Mouse (Mus musculus) heart, embryonic 11.5 days (tissue): Measurements from ENCODE around the gene H2afx. TPM values are rescaled to one million over a fixed set of nuclear protein-coding genes. Genes with fewer than 3 reads are reported as not detected.

ENCODE experiments used
- ATAC-seq: fragments of 200-750 bp; cut with Nextera tagmentation; replicated peaks from 2 replicates; pipeline ENCODE4 v1.8.0; 2017; ENCODE audit warnings: moderate library complexity; ENCODE audit not compliant: insufficient number of reproducible peaks, low FRiP score, low TSS enrichment
- H3K27ac ChIP-seq: fragments of 300-500 bp; sonication (generic); 2 replicates; pipeline ENCODE4 v1.5.1; 2014; ENCODE audit warnings: mild to moderate bottlenecking, low read depth, low read length
- H3K27me3 ChIP-seq: fragments of 300-500 bp; sonication (generic); 2 replicates; pipeline ENCODE4 v1.6.1; 2014; ENCODE audit warnings: mild to moderate bottlenecking, low read length, mixed read lengths; ENCODE audit not compliant: control insufficient read depth, insufficient read depth
- H3K36me3 ChIP-seq: fragments of 300-500 bp; sonication (generic); 2 replicates; pipeline ENCODE4 v1.6.1; 2014; ENCODE audit warnings: mild to moderate bottlenecking, low read length, moderate library complexity, mixed read lengths; ENCODE audit not compliant: control insufficient read depth, insufficient read depth
- H3K4me1 ChIP-seq: fragments of 300-500 bp; sonication (generic); 2 replicates; pipeline ENCODE4 v1.6.1; 2014; ENCODE audit warnings: low read length; ENCODE audit not compliant: control insufficient read depth, insufficient read depth
- H3K4me2 ChIP-seq: fragments of 300-500 bp; sonication (generic); 2 replicates; pipeline ENCODE4 v1.6.1; 2014; ENCODE audit warnings: mild to moderate bottlenecking, moderate library complexity
- H3K4me3 ChIP-seq: fragments of 300-500 bp; sonication (generic); 2 replicates; pipeline ENCODE4 v1.5.1; 2014; ENCODE audit warnings: low read depth, low read length
- H3K9ac ChIP-seq: fragments of 300-500 bp; sonication (generic); 2 replicates; pipeline ENCODE4 v1.6.1; 2014; ENCODE audit warnings: mild to moderate bottlenecking, low read depth, low read length, moderate library complexity
- H3K9me3 ChIP-seq: fragments of 300-500 bp; sonication (generic); replicated peaks from 2 replicates; pipeline ENCODE4 v1.6.1; 2016; ENCODE audit warnings: low read length; ENCODE audit not compliant: control insufficient read depth
- WGBS: fragments of 180-500 bp; shearing (Covaris S2); extraction: QIAGEN DNeasy Blood & Tissue Kit; methylation state at CpG from one replicate; pipeline ENCODE4 v1.1.7; 2014; ENCODE audit not compliant: insufficient replicate concordance; 5-methylcytosine and 5-hydroxymethylcytosine counted together
- polyA plus RNA-seq: library from polyadenylated mRNA; unstranded; fragments of >200 nt; fragmentation: Nextera tagmentation; extraction: Ambion mirVana; gene quantifications from 2 replicates; pipeline ENCODE4 v1.2.1, GENCODE M21; 2014

H2afx gene
- polyA plus RNA-seq, 1 experiment from 2014 or later: 232 TPM

GRCm38 (mm10) chr9:44342173-44342572 lies 7.7 kb downstream of the H2afx start:
- Histone ChIP-seq H3K9ac (peak overlapping the region; percentile 94), H3K4me3 (peak overlapping the region; percentile 84), H3K27me3 (no peaks in the 10 kb centered on the region), H3K4me2 (peak overlapping the region; percentile 63), H3K9me3 (no peaks in the 10 kb centered on the region), H3K36me3 (peaks cover 11% of the 10 kb centered on the region), H3K4me1 (peaks cover 19% of the 10 kb centered on the region), H3K27ac (peak overlapping the region; percentile 100)
- peak; percentile 72 for ATAC-seq
- 37% methylated on average over 3 of the region's 3 CpGs for WGBS

- Histone ChIP-seq H3K9me3 (no peaks in the 10 kb centered on the region), H3K4me1 (peaks cover 17% of the 10 kb centered on the region), H3K27ac (peak overlapping the region; percentile 100), H3K27me3 (no peaks in the 10 kb centered on the region), H3K36me3 (peaks cover 15% of the 10 kb centered on the region), H3K9ac (peak overlapping the region; percentile 94), H3K4me3 (peak overlapping the region; percentile 84), H3K4me2 (peak overlapping the region; percentile 63)
- 64% methylated on average over 1 of the region's 1 CpGs for WGBS
- no peak for ATAC-seq
These were observed 8.1 kb downstream of the H2afx start for GRCm38 (mm10) chr9:44342605-44343004.

- peak; percentile 76 for ATAC-seq
These were observed 8.8 kb downstream of the H2afx start for GRCm38 (mm10) chr9:44343290-44343689.

GRCm38 (mm10) chr9:44343781-44344421 lies 9.4 kb downstream of the H2afx start, which contains the start of gene Hmbs:
TSS of gene Hmbs (minus strand) at chr9:44344228.
- under 1% methylated on average over 39 of the region's 39 CpGs for WGBS
- H3K36me3 ChIP-seq: peaks cover 18% of the 10 kb centered on the region

More at GRCm38 (mm10) chr9:44343290-44343689, 8.8 kb downstream of the H2afx start:
- Histone ChIP-seq H3K4me1 (peaks cover 16% of the 10 kb centered on the region), H3K4me2 (peak overlapping the region; percentile 63), H3K27ac (peak overlapping the region; percentile 100), H3K27me3 (no peaks in the 10 kb centered on the region), H3K9ac (peak overlapping the region; percentile 94), H3K36me3 (peaks cover 17% of the 10 kb centered on the region), H3K4me3 (peak overlapping the region; percentile 84), H3K9me3 (no peaks in the 10 kb centered on the region)
- 5% methylated on average over 6 of the region's 6 CpGs for WGBS

GRCm38 (mm10) chr9:44345570-44346433 lies 11.3 kb downstream of the H2afx start:
- Histone ChIP-seq H3K27ac (no peak overlapping the region), H3K4me3 (no peak overlapping the region), H3K4me2 (no peak overlapping the region), H3K36me3 (peaks cover 28% of the 10 kb centered on the region), H3K27me3 (no peaks in the 10 kb centered on the region), H3K4me1 (peaks cover 16% of the 10 kb centered on the region), H3K9ac (no peak overlapping the region), H3K9me3 (no peaks in the 10 kb centered on the region)
- WGBS: 86% methylated on average over 6 of the region's 6 CpGs
- ATAC-seq: no peak

More at GRCm38 (mm10) chr9:44343781-44344421, 9.4 kb downstream of the H2afx start, which contains the start of gene Hmbs:
- peaks cover 16% of the 10 kb centered on the region for H3K4me1 ChIP-seq
- H3K9ac ChIP-seq: peak within 1 kb of the TSS; percentile 94
- H3K4me2 ChIP-seq: peak within 1 kb of the TSS; percentile 63
- peak; percentile 90 for ATAC-seq
- peak within 1 kb of the TSS; percentile 84 for H3K4me3 ChIP-seq
- H3K27me3 ChIP-seq: no peaks in the 10 kb centered on the region
- H3K9me3 ChIP-seq: no peaks in the 10 kb centered on the region
- peak within 1 kb of the TSS; percentile 100 for H3K27ac ChIP-seq

- WGBS: 91% methylated on average over 9 of the region's 9 CpGs
- H3K4me3 ChIP-seq: no peak overlapping the region
- H3K27ac ChIP-seq: no peak overlapping the region
- H3K9me3 ChIP-seq: no peaks in the 10 kb centered on the region
- no peak for ATAC-seq
- H3K9ac ChIP-seq: no peak overlapping the region
- peaks cover 37% of the 10 kb centered on the region for H3K36me3 ChIP-seq
- no peaks in the 10 kb centered on the region for H3K27me3 ChIP-seq
- no peak overlapping the region for H3K4me2 ChIP-seq
- H3K4me1 ChIP-seq: peaks cover 12% of the 10 kb centered on the region
These were observed 12.7 kb downstream of the H2afx start for GRCm38 (mm10) chr9:44347166-44347565.

GRCm38 (mm10) chr9:44347621-44348020 lies 13.1 kb downstream of the H2afx start:
- Histone ChIP-seq H3K9ac (no peak overlapping the region), H3K27me3 (no peaks in the 10 kb centered on the region), H3K27ac (no peak overlapping the region), H3K4me2 (no peak overlapping the region), H3K9me3 (no peaks in the 10 kb centered on the region), H3K36me3 (peaks cover 37% of the 10 kb centered on the region), H3K4me1 (peaks cover 7% of the 10 kb centered on the region), H3K4me3 (no peak overlapping the region)
- ATAC-seq: no peak
- WGBS: 85% methylated on average over 4 of the region's 4 CpGs

- H3K4me1 ChIP-seq: no peaks in the 10 kb centered on the region
- no peak for ATAC-seq
- H3K9me3 ChIP-seq: no peaks in the 10 kb centered on the region
- H3K27me3 ChIP-seq: no peaks in the 10 kb centered on the region
- H3K36me3 ChIP-seq: peaks cover 44% of the 10 kb centered on the region
- H3K4me2 ChIP-seq: no peak overlapping the region
- no peak overlapping the region for H3K4me3 ChIP-seq
- no peak overlapping the region for H3K27ac ChIP-seq
- H3K9ac ChIP-seq: no peak overlapping the region
- WGBS: 95% methylated on average over 4 of the region's 4 CpGs
These were observed 14.1 kb downstream of the H2afx start for GRCm38 (mm10) chr9:44348546-44348945.
